Mouse (Mus musculus): ENCODE measurements around the gene Sash1. TPM values are rescaled to one million over a fixed set of nuclear protein-coding genes. Genes with fewer than 3 reads are reported as not detected.

Gene Sash1
- not detected in 2 replicates for polyA plus RNA-seq (2012)

DNA sequence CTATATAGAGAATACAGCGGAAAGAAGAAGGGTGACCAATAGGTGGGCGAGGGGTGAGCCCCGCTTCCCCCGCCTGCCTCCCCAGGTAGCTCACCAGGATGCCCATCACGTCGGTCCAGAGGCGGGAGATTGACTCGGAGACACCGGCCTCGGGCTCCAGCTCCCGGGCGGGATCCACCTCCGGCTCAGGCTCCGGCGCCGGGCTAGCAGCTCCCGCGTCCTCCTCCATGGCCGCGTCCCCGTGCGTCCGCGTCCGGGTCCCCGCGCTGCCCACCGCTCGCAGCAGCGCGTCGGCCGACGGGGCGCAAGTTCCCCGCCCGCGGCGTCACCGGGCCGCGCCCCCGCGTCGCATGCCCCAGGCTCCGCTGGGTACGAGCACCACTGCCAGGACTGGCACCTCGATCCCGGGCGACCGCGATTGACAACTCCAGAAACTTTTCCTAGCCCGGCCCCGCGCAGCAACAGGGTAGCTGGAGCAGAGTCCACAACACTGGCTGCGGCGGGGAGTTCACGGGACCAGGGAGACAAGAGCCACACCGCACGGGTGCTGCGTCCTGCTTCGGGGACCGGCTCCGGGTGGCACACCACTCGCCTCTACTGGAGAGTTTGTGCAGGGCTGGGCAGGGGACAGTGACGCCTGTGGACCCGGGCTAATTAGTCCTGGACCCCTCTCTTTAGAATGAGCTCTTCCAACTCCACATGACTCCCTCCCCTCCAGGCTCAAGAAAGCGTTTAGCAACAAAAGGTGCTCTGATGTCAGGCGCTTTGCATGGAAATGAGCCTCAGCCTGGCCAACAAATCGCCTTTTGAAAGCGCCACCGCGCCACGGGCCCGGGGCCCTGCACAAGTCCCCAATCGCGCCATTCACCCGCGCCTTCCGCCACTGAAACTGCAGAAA lies at the start of gene Sash1:
Gene Sash1 (minus strand): TSS at position 441 of the 898 bp plus-strand sequence.
- TF ChIP-seq GATA1 (IDR thresholded peaks at IDR 0.05; ENCODE audit: low read length), result no peak

DNA sequence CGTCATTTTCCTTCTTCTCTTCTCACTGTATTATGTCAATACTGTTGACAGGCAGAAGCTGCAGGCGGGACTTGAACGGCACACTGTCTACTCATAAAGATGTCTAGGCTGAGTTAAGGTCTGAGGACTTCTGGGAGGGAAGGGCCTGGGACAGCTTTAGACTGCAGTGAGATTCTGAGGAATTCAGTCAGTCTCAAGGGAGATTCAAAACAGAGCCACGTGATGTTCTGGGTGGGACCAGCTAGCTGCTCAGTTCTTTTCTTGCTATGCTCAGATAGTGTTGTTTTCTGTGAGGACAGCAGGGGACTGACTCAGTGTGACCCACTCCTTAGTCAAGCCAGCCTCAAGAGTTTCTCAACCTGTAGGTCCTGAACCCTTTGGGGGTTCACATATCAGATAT lies 49.7 kb upstream of the Sash1 start:
- TF ChIP-seq GATA1 (IDR thresholded peaks at IDR 0.05; ENCODE audit: low read length), result no peak

DNA sequence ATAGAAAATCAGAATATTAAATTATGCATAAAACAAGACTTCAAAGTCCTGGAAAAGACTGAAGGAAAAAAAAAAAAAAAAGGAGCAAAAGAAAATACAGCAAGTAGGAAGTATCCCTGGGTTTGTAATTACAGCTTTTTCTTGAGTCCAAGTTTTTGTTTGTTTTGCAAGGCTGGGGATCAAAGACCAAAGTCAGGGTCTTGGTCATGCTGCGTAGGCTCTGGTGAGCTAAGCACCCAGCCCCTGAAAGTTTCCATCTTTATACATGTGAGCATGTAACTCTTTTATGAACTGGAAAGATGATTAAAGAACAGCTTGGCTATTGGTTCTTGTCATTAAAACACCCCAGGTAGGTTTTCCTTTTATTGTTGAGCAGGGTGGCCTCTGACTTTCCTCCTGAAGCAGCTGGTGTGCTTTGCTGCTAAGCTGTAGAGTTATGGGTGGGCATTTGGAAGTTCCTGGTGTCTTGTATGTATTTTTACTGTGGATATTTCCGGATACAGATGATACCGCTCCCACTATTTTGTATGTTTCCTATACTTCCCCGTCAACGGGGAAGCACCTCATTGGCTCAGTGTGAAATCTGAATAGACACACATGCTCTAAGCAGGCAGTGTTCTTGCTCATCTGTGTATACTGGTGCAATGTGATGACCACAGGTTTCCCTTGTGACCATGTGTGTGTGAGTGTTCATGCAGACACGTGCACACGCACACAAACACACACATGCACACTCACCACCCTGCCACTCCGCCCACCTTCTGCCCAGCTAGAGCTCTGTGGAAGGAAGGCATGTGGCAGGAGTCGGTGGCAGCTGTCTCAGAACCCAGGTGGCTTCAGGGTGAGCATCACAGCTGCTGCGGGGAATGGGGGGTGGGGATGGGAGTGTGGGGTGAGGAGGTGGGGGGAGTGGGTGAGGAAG lies 47.8 kb upstream of the Sash1 start:
- no peak for TF ChIP-seq GATA1 (IDR thresholded peaks at IDR 0.05; ENCODE audit: low read length)

DNA sequence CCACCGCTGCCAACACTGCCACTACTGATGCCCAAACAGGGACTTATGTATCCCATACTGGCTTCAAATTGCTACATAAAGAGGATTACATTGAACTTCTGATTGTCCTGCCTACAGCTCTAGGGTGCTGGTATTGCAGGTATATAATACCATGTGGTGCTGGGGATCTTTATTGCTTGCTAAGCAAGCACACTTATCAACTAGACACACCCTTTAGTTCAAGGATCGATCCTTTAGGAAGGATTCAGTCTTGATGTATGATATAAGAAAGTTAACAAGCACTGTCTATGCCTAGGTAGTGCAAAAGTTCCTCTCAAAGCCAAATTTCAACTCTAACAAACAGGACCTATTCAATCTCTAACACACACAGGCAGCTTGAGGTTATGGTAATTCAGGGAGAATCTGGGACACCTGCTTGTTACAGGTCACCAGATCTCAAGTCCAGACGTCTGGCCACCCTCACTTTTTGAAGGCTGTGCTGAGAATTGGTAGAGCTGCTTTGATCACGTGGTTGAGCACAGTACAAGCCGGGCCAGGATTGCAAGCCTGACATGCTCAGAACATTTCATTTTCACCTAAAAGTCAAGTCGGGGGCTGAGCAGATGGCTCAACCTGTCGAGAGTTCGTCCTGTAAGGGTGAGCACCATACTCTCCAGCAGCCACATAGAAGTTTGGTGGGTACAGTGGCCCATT lies 45.8 kb upstream of the Sash1 start:
- no peak for TF ChIP-seq GATA1 (IDR thresholded peaks at IDR 0.05; ENCODE audit: low read length)

DNA sequence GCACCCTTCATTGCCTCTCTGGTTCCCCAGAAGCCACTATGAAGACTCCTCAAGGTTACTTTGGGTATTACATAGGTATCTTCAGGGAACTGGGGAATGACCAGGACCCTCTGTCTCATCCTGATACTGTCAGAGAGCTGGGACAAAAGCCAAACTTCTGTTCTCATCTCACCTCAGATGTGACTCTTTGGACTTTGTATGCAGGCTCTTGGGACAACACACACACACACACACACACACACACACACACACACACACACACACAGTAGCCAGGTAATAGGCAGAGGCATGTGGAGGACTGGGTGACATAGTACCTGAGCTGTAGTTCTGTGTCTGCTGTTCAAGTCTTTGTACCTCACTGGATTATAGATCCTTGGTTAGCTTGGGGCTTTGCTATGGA lies 44.8 kb upstream of the Sash1 start:
- no peak for TF ChIP-seq GATA1 (IDR thresholded peaks at IDR 0.05; ENCODE audit: low read length)

DNA sequence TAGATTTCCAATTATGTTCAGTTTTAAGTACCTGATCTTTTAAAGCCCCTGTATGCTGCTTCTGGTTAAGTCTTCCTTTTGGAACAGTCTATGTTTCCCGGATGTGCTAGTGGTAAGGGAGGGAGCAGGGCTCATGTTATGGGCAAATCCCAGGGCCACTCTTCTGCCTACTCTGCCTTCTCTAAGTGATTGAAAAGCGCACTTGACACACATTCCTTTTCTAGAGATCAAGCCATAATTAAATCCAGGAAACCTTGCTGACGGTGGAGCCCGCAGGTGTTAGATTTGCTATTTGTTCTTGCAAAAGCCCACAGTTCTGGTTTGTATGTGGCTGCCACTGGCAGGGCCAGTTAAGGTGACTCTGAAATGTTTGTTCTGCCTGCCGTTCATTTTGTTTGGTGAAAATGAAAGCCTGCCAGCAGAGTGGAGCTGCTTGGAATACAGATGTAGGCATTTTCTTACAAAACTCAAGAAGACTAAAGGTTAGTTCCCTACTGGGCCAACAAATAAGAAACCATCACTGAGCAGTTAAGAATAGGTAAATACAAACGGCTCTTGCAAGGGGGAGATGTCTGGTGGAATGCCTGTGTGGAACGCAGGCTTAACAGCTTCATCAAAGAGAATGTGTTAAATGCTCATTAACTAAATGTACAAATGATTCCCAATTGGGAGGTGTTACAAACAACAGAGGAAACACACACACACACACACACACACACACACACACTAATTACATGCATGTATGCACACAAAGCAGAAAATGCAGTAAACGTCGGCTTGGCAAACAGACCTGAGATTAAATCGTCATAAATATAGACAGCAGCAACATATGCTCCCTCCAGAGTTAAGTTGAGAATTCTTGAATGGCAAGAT lies 43.1 kb upstream of the Sash1 start:
- TF ChIP-seq GATA1 (IDR thresholded peaks at IDR 0.05; ENCODE audit: low read length), result no peak

DNA sequence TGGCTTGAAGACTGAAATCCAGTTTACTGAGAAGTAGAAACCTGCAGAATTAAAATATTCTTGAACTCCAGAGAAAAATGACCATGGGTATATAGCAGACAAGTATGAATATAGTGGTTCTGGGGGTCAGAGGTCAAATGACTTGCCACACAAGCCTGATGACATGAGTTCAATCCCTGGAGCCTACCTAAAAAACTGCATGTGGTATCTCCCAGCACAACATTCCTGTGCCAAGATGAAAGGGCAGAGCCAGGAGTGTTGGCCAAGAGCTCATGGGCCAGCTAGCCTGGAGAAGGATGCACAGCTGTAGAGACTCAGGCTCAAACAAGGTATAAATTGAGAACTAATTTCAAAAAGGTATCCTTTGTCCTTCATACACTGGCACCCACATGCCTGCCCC lies 42.4 kb upstream of the Sash1 start:
- TF ChIP-seq GATA1 (IDR thresholded peaks at IDR 0.05; ENCODE audit: low read length), result no peak

DNA sequence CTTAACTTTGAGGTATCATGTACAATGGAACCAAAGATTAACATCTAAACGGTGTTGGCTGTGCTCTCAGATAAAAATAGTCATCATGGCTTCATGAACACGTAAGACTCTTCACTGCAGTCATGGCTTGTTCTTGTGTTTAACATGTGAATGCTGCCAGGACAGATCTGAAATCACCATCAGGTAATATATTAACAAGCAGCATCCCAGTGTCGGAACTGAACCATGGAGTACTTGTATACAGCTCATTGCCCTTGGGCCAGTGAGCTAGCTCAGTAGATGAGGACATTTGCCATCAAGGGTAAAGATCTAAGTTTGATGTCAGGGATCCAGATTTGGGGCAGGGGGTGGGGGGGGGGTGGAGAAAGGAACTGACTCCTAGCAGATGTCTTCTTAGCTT lies 41.0 kb upstream of the Sash1 start:
- TF ChIP-seq GATA1 (IDR thresholded peaks at IDR 0.05; ENCODE audit: low read length), result no peak

DNA sequence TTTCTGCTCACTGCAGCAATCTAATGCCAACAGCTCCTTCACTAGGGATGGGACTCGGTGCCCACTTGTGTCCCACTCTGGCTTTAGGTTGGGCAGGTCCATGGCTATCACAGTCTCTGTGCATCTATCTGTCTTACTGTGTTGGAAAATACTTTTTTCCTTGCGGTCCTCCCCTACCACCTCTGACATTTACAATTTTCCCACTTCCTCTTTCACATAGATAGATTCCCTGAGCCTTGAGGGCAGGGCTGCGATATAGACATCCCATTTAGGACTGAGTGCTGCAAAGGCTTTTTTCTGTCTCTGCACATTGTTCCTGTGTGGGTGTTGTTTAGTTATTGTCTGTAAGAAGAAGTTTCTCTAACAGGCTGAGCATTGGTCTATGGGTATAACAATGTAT lies 40.4 kb upstream of the Sash1 start:
- TF ChIP-seq GATA1 (IDR thresholded peaks at IDR 0.05; ENCODE audit: low read length), result no peak

DNA sequence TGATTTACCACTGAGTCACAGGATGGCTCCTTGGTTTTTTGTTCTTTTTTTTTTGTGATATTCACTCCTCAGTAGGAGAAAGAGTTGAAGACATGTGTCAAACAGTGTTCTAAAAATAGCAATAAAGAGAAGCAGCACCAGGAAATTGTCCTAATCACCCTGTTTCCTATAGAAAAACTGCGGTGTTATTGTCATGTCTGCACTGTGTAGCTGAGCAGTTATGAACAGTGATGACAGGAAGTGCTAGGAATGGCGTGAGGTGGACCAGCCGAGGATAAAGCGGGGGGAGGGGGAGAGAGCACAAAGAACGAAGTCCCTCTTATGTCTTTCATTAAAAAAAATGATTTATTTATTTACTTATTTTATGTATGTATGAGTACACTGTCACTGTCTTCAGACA lies 39.4 kb upstream of the Sash1 start:
- no peak for TF ChIP-seq GATA1 (IDR thresholded peaks at IDR 0.05; ENCODE audit: low read length)

DNA sequence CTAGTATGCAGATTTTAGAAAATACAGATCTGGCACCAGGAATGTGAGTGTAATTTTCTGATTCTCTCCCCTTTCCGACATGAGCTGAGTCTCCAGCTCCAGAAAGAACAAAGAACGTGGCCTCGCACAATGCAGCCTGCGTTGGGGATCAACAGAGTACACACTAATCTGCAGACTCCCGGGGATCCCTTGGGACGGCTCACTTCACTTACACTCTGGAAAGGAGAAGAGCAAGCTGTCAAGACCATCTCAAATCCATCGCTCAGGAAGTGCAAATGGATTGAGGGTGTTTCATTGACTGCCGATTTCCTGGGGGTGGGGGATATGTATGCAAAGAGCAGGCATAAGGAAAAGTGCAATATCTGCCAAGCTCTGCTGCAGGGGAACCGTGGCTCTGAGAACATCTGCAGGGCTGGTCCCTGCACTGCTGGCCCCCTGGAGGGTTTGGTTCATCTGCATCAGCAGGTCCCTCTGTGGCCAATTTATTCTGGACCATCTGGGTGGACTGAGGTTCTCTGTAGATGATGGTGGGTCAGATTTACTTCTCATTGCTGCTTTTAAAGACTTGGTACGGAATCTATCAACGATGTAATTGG lies 35.3 kb upstream of the Sash1 start:
- no peak for TF ChIP-seq GATA1 (IDR thresholded peaks at IDR 0.05; ENCODE audit: low read length)

DNA sequence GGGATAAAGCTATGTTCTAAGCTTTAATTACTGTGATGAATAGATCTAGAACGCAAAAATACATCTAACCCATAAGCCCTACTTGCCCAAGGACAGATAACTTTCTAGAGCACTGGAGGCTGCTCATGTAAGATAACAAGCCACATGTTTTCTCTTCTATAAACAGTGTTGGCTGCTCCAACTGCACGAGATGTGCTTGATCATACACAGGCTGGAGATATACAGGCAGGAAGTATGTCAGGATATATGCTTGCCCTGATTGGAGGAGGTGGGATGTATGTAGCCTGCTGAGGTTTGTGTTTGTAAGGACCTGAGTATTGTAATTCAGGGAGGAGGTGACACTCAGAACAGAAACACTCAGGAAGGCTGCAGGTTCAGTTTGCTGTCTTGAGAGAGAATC lies 31.9 kb upstream of the Sash1 start:
- no peak for TF ChIP-seq GATA1 (IDR thresholded peaks at IDR 0.05; ENCODE audit: low read length)

DNA sequence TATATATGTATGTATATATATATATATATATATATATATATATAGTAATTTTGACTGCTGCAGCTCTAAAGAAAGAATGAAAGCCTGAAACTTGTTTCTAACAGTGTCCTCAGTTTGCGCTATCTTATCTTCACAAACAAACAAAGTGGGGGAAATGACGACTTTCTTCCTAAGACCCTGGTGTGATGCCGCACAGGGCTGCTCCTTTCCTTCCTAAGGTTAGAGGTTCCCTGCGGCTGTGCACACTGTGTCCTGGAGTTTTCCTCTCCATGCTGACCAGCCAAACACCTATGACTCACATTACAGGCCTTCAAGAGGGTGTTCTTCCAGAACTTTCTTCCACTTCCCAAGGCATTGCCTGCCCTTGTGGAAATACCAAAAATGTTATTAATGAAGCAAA lies 31.5 kb upstream of the Sash1 start:
- no peak for TF ChIP-seq GATA1 (IDR thresholded peaks at IDR 0.05; ENCODE audit: low read length)

DNA sequence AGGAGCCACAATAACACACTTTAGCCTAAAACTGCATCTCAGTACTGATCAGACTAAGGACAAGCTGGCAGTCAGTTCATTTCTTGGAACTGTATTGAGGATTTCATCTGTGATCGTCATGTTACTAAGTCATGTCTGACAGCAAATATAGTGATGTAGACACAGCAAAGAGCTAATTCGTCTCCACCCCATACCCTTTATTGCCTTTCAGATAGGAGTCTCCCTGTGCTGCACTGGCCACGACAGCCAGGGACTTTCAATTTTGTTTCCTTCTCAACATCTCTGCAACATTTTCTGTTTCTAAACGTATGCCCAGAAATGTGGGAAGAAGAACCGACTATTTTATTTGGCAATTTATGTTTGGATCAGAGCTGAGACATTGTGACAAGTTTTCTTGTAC lies 29.9 kb upstream of the Sash1 start:
- TF ChIP-seq GATA1 (IDR thresholded peaks at IDR 0.05; ENCODE audit: low read length), result no peak

All from G1E-ER4 (cell line).